Mouse (Mus musculus): ENCODE measurements at regions not wholly inside any gene's neighbourhood (a gene's known extent, or its start where the extent isn't known, plus 50 kb on each side); places are given as distances from the start of the nearest gene placed in this dataset.

DNA sequence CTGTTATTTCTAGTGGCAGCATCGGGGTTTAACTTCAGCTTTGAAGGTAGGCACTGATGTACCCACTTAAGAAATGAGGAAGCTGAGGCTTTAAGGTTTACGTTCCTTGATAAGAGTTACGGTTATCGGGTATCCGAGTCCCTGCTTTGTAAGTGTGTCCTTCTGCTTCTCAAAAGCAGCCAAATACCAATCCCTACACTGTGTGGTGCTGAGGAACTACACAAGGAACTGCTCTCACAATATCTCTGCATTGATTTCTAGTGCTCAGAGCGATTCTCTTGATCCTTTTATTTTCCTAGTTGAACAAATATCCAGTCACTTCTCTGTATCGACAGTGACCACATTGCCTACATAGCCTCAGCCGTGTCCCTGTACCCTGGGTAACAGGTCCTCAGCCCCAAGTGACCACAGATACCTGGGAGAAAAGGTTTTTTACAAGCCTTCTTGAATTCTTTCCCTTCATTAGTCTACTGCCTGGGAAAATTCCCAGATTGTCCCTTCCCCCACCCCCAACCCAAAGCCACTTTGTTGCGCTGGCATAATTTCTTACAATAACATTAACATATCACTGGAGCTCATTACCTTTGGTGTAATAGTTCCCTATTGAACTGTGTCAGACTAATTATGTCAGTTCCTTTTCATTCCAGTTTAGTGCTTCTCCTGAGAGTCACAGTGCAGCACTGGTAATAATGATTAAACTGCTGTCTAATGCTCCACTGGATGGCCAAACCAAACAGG lies 184.0 kb upstream of the Nlrp1b start:
- DNase-seq = no peak

DNA sequence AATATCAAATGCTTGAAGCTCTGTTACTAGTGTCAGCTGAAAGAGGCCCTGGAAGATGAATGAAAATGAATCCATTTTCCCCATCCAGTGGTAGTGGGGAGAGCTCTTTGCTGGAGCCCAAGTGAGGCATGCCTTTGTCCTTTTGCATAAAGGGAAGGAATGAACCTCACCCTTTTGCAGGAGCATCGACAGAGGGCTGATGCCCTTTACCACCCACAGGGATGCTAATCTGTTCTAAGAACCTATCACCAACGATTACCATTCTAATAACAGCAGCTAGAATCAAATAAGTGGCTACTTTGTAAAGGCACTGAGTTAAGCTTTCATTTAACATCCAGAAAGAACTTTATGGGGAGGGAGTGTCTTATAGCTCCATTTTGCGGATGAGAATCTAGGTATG lies 184.9 kb upstream of the Nlrp1b start:
- no peak for DNase-seq

DNA sequence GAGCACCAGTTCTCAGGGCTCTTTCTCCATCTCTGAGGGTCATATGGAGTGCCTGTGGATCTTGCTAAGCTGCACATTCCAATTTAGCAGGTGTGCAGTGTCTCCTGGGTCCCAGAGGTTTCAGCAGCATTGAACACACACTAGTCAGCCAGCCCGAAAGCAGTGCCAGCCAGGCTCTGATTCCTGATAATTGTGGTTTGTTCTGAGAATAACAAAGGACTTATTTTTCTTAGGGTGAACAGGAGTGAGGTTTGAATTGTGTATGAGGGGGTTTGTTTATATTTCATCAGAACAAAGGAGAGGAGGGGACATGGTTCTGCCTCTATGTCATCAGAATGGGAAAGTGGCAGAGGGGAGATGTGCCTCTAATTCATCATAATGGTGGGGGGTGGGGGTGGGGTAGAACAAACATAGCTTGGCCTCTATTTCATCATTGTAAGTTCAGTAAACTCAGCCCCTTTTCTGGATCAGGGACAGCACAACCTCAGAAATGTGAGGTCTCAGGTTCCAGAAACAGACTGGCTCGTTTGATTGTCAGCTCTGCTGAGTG lies 191.8 kb upstream of the Nlrp1b start:
- no peak for DNase-seq

DNA sequence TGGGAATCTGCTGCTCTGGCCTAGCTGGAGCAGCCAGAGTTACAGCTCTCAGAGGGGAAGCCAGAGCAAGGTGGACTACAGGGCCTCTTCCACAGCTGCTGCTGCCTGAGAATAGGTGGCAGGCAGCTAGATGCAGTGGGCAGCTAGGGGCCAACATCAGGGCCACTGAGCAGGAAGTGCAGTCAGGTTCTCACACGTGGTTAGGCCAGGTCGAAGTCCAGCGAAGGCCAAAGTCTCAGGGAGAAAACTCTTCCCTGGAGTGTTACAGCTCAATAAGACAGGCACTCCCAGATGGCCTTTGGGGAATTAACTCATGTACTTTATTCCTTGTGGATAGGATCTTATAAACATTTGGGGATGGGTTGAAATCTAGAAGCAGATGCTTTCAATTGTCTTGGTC lies 192.7 kb upstream of the Nlrp1b start:
- no peak for DNase-seq

DNA sequence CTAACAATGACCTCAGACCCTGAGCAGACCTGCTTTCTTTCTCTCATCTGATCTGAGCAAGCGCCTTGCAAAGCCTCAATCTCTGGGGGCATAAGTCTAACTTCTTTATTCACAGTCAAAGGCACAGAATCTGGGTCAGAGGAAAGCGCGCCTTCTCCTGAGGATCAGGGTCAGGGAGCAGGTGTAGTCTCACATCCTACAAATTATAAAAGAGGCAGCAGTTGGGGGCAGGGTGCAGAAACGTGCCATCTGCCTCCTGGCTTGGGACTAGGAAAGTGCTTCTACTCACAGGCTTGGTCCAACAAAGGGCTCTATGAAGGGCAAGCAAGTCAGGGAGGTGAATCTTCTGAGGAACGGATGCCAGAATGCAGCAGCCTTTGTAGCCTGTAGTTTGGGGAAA lies 194.3 kb upstream of the Nlrp1b start:
- DNase-seq = no peak

DNA sequence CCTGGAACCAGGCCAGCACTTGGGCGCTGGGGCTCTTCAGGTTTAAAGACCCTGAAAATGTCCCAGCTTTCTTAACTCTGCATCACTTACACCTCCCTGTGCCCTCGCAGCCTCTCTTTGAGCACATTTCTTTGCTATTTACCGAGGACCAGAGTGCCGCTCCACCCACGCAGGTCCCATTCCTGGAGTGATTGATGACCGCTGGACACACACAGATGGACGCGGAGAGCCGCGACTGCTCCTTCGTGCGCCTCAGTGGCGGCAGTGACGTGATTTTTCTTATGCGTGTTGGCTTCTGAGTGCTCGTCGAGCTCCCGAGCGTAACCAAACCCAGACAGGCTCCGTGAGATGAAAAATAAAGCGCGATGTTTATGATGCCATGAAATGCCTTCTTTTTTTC lies 199.2 kb upstream of the Nlrp1b start:
- no peak for DNase-seq

DNA sequence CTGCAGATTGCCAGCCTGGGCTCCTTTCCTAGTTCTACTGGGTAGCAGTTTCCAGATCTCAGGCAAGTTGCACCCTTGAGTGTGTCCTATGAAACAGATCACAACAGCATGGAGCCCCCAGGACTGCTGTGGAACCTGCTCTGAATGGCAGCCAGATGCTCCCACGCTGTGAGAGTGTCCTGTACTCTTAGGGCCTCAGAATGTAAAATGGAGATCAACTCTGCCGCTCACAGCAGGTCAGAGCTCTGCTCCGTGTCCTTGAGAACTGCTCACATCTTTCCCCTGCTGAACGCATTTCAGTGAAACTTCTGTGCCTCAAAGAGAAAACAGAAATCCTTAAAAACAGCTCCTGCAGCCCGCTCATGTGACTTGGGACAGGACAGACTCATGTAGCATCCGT lies 203.7 kb upstream of the Nlrp1b start:
- no peak for DNase-seq

DNA sequence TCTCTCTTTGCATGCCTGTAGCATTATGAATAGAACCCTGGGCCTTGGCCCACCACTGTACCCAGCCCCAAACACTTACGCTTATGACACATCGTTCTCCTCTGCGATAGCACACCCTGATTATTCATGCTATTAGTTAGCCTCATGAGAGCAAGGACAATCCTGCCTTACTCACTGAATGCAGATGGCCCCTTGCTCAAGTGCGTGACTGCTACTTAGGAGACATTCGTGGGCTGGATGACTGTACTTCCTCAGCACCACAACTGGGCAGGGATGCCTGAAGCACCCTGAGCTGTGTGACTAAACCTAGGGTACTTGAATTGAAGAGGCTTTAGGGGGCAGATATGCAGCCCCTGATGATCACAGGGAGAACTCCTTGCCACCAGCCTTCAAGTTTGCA lies 204.4 kb upstream of the Nlrp1b start:
- no peak for DNase-seq

DNA sequence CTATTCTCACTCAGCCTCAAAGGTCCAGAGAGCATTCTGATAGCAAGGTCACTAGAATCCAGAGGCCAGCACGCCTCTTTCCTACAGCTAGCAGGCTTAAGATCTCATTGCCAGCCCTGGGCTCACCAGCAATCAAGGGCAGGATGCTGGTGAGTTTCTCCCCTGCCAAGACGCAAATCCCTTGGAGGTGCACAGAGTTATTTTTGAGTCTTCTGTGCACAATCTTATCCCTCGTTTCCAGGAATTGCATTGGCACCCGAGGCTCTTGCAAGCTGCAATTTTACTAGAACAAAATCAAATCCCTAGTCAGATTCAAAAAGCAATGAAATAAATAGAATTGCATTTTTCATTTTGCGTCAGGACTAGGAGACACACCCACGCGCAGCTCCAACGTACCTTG lies 205.2 kb upstream of the Nlrp1b start:
- DNase-seq = no peak

DNA sequence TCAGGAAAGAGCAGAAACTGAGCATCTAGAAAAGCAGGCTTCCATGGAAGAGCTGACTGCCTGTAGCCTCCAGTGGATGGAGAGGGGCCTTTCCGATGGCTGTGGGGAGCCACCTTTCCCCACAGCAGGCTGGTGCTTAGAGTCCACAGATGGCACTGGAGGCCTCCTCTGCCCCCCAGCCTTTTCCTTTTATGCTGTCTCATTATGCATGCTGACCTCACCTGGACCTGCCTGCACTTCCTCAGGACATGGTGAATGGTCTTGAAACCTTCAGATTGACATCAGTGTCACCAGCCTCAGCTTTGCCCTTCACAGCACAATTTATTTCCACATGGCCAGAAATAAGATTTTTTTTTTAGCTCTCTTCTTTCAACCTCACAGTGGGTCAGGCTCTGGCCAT lies 205.8 kb upstream of the Nlrp1b start:
- no peak for DNase-seq

DNA sequence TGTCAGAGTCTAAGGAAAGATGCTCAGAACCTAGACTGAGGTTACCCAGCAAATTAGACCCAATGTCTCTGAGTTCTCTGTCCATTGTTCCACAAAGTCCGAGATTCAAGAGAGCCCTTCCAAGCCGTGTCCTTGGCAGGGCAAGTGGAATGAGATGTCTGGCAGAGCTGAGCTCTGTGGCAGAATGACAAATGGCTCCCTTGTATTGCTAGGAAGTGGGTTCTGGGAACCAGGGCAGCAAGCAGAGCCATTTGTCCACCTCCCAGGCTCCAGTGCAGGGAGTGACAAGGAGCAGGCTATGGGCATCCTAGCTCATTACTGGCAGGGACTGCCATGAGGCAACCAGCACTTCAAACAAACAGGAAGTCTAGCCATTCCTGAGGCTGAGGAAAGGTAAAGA lies 206.3 kb upstream of the Nlrp1b start:
- DNase-seq = no peak

DNA sequence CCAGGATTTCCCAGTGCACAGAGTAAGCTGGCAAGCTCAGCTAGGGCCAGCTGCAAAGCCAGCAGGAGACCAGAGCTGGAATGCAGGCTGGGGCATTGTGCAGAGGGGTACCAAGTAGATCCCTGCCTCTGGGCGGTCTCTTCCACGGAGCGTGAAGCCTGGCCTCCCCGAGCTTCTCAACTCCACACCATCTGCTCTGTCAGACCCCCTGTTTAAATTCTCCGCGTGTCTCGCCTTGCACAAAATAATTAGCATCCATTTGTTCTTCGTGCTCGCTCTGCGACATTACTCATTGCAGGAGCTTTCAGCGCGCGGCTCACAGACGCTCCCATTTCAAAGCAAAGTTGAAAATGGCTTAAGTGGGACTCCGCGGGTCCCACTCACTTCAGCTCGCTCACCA lies 209.3 kb upstream of the Nlrp1b start:
- DNase-seq = no peak

DNA sequence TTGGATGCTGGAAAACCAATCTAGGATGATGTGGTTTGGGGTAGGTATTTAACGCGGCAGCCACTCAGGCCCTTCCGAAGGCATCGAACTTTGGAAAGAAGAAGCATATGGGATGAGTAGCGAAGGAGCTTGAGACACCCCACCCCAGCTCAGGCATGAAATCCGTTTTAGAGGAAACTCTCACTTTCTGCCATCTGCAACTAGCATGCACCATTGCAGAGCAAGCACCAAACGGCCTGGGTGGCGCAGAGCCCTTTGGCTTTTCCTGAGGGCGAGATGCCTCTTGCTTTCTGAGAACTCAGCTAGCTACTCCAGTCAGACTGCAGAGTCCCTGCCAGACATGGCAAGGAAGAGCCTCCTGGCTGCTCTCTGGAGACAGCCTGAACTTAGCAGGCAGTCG lies 209.9 kb upstream of the Nlrp1b start:
- DNase-seq = no peak

DNA sequence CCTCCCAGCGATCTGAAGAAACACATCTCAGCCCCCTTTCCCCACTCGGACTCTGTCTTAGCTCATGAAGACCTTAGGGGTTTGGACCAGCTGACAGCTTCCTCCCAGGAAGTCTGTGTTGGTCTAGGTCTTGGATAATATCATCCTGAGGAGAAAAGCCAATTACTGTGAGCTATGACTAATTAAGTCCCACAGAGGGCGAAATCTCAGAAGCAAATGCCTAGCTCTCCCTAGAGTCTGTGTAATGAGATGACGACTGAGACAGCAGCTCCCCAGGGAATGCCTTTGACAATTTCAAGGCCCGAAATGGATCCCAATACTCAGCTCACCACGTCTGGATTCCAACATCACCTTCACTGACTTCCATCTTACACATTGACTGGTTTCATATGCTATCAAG lies 213.5 kb upstream of the Nlrp1b start:
- no peak for DNase-seq

DNA sequence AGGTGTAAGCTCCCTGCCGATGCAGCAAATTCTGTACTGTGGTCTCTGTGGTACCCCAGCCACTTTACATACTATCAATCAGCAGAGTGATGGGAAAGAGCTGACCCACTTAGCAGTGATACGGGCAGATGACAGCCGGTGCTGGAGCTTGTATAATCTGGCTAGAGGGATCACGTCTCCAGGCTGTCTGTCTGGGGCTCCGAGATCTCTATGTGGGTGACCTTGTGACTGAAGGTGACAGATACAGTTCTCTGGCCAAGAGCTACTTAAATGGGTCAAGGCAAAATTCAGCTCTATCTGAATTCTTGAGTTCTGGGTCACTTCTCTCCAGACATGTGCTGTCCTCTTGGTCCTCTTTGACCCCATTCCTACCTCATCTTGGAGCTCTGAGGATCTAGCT lies 216.1 kb upstream of the Nlrp1b start:
- no peak for DNase-seq

DNA sequence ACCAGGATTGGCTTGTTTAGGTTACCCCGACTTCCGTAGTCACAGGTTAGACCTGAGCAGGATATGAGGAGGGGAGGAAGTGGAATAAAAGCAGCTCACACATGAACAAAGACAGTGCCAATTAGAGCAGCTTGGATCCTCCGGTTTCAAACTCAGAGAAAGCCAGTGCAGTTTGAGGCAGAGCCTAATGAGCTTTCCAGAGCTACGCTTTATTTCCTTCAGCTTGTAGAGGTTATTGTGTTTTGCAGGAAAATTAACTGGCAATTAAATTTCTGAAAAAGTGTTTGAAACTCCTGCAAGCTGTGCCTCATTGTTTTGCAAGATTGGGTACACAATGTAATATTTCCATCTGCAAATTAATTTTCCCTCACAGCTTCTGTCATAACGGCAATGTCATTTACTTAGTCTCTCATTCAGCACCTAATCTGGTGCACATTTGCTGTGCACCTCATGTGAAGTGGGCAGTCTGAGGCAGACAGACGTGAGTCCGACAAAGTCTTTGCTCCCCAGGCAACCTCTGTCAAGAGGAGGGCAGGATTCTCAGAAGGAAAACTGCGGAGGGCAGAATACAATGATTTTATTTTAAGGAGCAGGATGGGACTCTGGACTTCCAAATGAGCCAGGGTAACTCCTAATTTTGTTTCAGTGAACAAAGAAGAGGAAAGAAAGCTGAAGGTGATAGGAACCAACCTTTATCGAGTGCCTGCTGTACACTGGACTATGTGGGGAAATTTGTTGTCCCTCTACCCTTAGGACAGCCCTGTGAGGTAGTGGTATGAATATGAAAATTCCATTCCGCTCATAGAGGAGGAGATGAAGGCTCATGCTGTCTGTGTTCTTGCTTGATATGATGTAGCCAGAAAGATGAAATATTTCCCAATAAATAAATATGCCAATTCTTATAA lies 217.6 kb upstream of the Nlrp1b start:
- DNase-seq = no peak

DNA sequence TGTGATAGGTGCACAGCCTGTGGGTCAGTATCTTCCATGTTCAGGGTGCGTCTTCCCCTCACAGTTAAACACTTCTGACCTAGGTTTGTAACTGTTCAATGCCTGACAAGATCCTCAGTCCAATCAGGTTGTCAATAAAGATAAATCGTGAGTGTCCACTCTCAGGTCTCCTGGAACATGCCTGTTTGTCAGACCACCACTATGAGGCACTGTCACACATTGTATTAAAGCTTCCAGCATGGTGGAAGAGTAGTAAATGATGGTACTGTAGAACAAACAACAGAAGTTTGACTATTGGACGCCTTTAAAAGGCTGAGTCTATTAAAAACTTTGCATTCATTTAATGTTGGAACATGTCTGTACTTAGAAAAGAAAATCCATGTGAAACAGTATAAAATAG lies 249.6 kb upstream of the Nlrp1b start:
- DNase-seq = no peak

DNA sequence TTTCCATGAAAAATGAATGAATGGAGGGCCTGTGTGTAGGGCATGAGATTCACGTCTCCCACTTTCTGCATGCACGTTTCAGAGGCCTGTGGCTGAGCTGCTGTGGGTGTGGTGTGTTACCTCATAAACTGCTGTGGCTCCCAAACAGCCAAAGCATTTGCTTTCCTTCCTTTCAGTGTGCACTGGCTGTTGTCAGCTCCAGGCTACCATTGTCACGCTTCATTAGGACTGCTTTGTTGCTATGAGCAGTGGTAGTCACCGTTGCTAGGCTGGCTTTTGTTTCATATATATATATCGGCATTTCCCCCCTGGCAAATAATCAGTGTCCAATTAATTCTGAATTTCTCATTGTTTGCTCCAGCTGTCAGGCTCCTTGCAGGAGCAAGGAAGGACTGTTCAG lies 251.9 kb upstream of the Wscd1 start:
- DNase-seq = no peak

DNA sequence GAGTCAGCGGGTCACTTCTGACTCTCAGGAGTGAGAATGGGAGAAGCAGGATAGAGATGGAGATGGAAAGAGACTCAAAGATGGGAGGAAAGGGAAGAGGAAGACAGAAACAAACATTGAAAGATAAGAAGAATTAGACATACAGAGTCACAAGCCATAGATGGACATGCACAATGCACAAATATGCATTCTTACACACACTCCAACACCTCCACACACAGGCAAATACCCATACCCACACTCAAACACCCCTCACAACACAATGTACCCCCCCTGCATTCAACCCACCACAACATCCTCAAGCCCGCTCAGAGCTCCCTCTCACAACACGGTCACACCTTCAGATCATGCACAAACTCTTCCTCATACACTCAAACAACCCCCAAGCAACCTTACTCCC lies 251.4 kb upstream of the Wscd1 start:
- no peak for DNase-seq

DNA sequence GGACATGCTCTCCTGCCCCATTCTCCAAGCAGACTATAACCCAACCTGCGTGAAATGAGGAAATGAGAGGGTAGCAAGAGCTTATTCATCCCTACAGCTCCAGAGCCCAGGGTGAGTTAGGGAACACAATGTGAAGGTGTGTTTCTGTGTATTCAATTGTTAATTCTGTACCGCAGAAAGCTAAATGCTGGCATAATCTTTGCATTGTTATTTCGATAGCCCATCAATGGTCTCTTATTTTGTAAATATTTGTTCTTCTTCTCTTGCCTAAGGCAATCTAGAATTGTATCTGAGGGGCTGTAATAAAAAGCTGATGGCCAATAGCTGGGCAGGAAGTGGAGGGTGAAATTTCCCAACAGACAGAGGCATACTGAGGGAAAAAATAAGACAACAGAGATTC lies 247.6 kb upstream of the Wscd1 start:
- DNase-seq = no peak

DNA sequence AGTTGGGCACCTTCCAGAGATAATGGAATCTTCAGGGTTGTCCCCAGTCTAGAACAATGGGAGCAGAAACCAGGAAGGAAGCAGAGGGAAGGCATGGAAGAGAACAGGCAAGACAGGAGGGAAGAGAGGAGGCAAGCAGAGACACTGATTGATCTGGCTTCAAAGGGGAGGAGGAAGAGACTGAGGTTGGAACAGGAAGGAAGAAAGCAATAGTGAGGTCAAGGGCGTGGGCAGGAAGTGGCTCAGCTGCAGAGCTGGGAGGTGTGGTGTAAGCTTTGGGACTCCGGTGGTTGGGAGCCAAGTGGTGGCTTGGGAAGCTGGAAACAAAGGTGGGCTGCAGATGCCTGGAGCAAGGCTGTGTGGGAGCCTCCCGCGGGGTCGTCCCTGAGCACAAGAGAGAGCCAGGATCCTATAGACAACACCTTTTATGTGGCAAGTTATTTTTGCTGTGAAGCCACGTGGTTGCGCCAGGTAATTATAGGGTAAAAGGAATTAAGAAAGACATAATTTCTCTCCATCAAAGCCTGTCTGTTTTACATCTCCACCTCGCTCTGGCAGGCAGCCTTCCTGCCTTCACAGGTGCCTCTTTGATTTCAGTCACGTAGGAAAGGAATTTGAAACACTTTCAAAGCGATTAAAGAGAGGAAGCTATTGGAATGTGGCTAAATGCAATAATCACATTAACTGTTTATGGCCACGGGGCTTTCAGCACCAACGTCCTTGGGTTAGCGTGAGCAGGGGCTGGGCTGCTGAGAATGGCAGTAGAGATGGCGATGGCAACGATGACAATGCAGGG lies 237.3 kb upstream of the Wscd1 start:
- no peak for DNase-seq

DNA sequence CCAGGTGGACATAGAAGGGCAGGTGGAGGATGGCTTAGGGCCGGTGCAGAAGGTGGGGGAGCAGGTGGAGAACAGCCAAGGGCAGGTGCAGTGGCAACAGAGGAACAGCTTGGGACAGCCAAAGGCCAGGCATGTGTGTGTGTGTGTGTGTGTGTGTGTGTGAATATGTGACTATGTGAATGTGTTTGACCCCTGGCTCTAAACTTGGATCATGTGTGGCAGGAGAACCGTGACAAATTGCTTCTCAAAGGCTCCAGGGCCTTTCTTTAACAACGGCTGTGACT lies 236.7 kb upstream of the Wscd1 start:
- DNase-seq = no peak

DNA sequence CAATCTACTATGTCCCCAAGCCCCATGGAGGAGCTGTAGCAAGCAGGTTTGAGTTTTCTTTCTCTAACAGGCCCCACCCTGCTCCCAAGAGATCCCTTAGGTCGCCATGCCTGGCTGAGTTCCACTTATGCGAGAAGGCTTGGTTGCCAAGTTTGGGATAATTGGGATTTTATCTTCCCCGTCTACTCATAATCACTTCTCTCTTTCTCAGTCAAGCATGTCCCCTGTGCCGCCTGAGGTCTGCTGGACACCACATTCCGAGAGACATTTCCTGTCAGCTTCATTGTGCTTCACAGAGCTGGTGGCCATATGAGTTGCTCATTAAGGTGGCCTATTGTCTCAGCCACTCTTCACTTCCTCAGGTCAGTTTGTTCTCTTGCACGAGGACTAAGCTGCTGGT lies 234.5 kb upstream of the Wscd1 start:
- DNase-seq = no peak

DNA sequence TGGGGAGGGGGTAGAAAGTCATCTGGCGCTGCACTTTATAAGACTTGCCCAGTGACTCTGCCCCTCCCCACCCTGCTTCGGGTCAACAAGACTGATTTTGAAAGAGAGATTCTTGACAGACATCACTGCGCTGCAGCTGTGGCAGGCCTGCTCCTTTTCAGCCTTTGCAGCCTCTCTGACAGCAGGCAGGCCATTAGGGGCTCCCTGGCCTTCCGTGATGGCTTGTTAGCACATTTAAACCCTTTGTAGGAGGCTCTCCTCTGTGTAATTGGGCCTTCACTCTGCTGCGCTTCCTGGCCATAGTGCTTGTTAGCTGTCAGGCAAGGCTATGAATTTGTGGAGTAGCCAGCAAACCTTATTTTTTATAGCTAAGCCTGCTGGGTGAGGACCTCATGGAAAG lies 232.3 kb upstream of the Wscd1 start:
- DNase-seq = no peak

Measured in liver (tissue).